Comparison of ENCODE assay signal across 8 mouse cellular contexts in the genomic region with DNA sequence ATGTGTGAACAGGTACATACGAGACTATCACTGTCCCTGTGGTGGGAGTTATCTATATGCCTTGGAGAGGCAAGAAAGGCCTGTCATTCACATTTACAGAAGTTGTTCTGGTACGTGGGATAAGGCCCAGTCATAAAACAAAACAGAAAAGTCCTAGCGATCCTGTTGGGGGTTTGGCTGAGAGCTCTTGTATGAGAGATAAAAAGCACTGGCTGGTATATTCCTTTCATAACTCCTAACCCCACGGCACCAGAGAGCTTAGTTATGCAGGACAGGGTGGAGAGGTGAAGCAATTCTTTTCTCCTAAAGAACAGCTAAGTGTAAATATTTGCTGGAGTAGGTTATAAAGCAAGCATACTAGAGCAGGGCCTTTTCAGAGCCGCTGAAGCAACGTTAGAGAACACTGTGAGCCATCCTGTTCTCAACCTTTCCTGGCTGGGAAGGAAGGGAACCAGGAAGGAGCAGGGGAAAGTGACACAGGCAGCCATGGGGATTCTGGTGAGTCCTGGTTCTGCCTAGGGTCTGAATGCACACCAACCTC. TPM values are rescaled to one million over a fixed set of nuclear protein-coding genes. Genes with fewer than 3 reads are reported as not detected.
DNase-seq lines count a peak whose midpoint lies in the region; ATAC-seq and TF ChIP-seq lines count a peak whose summit lies in the region.

No protein-coding gene starts in this region.

- H3K4me2 ChIP-seq in intestine, embryonic 15.5 days (replicated peaks): peak overlapping the region; percentile 81

- peak overlapping the region; percentile 92 for H3K27ac ChIP-seq in gastrocnemius, adult 2 months
- H3K27ac ChIP-seq in brown adipose tissue, adult 24 weeks (replicated peaks; ENCODE audit: low read depth, low read length): peak overlapping the region; percentile 93
- peak overlapping the region; percentile 86 for H3K27ac ChIP-seq in intestine, embryonic 15.5 days

- H3K9me3 ChIP-seq in intestine, embryonic 15.5 days: no peaks in the 10 kb centered on the region

- H3K27me3 ChIP-seq in intestine, embryonic 15.5 days (replicated peaks): no peaks in the 10 kb centered on the region

- WGBS in intestine, embryonic 15.5 days: 8% methylated on average over 6 of the region's 6 CpGs

- intact Hi-C loops in gastrocnemius, adult 2 months (cut with DNase I): loop anchor here (2.0 to 5.0 kb wide), 2 partner anchors 21 to 37 kb away; no protein-coding TSS in a partner anchor
- intact Hi-C loops in gastrocnemius, postnatal 14 days (cut with DNase I; ENCODE audit: low total_unique reads): no loop called here

- H3K9ac ChIP-seq in intestine, embryonic 15.5 days: peak overlapping the region; percentile 96

- no peak for TF ChIP-seq CTCF in gastrocnemius, adult 2 months (IDR thresholded peaks at IDR 0.05)

- DNase-seq in gastrocnemius, adult 2 months: peak; percentile 14
- no peak for DNase-seq in gastrocnemius, postnatal 14 days
- DNase-seq in ovary, postnatal 14 days (ENCODE audit: low spot score): no peak
- no peak for DNase-seq in left cerebral cortex, adult 18-20 months (ENCODE audit: low spot score in 2 of 2)
- no peak for DNase-seq in right cerebral cortex, adult 2 months (ENCODE audit: low spot score in 2 of 2)

- H3K4me3 ChIP-seq in gastrocnemius, adult 2 months: peak overlapping the region; percentile 85
- peak overlapping the region; percentile 94 for H3K4me3 ChIP-seq in brown adipose tissue, adult 24 weeks (ENCODE audit: insufficient read depth, low read depth, low read length)
- peak overlapping the region; percentile 96 for H3K4me3 ChIP-seq in intestine, embryonic 15.5 days (replicated peaks)

- no peak for ATAC-seq in intestine, embryonic 15.5 days
- ATAC-seq in megakaryocyte-erythroid progenitor cell, adult 5-6 weeks (replicated peaks; ENCODE audit: low FRiP score, low TSS enrichment, poor library complexity, severe bottlenecking): peak; percentile 57

- no peaks in the 10 kb centered on the region for H3K36me3 ChIP-seq in intestine, embryonic 15.5 days

- H3K4me1 ChIP-seq in brown adipose tissue, adult 24 weeks (ENCODE audit: control insufficient read depth, insufficient read depth, insufficient read length, low read length): peaks cover 36% of the 10 kb centered on the region
- peaks cover 31% of the 10 kb centered on the region for H3K4me1 ChIP-seq in intestine, embryonic 15.5 days (replicated peaks)

RNA-seq across cellular contexts. Expression of a gene that starts 2.6 kb away (rescaled TPM):
- total RNA-seq in gastrocnemius, adult 2 months (2021): 10 to 100 TPM; 27.1 to 40.2 TPM
- 10 to 100 TPM; 68.1 to 85.9 TPM for total RNA-seq in gastrocnemius, postnatal 14 days (2021)
- polyA plus RNA-seq in brown adipose tissue, adult 24 weeks (2012; ENCODE audit: insufficient read depth, insufficient read length, missing spikeins): 122 and 135 TPM in 2 replicates
- polyA plus RNA-seq in intestine, embryonic 15.5 days (2015; fragmentation: Nextera tagmentation; extraction: Ambion mirVana): 340 and 361 TPM in 2 replicates
- total RNA-seq in megakaryocyte-erythroid progenitor cell, adult 5-6 weeks (2014; fragmentation: Nextera tagmentation): 93.1 and 106 TPM in 2 replicates
- 41.1 and 51.7 TPM in 2 replicates for total RNA-seq in megakaryocyte-erythroid progenitor cell, adult 5-6 weeks (2017)
- total RNA-seq in left cerebral cortex, adult 18-20 months (2021): 100 to 1,000 TPM; 192 TPM

RNA-seq across cellular contexts. Expression of a gene that starts 22.1 kb away (rescaled TPM):
- total RNA-seq in gastrocnemius, adult 2 months (2021): 100 to 1,000 TPM; 122 to 141 TPM
- 100 to 1,000 TPM; 142 to 147 TPM for total RNA-seq in gastrocnemius, postnatal 14 days (2021)
- 165 and 216 TPM in 2 replicates for polyA plus RNA-seq in brown adipose tissue, adult 24 weeks (2012; ENCODE audit: insufficient read depth, insufficient read length, missing spikeins)
- 359 and 375 TPM in 2 replicates for polyA plus RNA-seq in intestine, embryonic 15.5 days (2015; fragmentation: Nextera tagmentation; extraction: Ambion mirVana)
- total RNA-seq in megakaryocyte-erythroid progenitor cell, adult 5-6 weeks (2014; fragmentation: Nextera tagmentation): 499 and 586 TPM in 2 replicates
- 360 and 454 TPM in 2 replicates for total RNA-seq in megakaryocyte-erythroid progenitor cell, adult 5-6 weeks (2017)
- total RNA-seq in left cerebral cortex, adult 18-20 months (2021): 100 to 1,000 TPM; 196 to 199 TPM

RNA-seq across cellular contexts. Expression of a gene that starts 22.3 kb away (rescaled TPM):
- total RNA-seq in gastrocnemius, adult 2 months (2021): under 1 TPM; 0.25 to 0.33 TPM
- 1 to 10 TPM in 1 of 2 experiments, under 1 TPM in 1; 0.71 to 1.2 TPM for total RNA-seq in gastrocnemius, postnatal 14 days (2021)
- 0.63 and 1.4 TPM in 2 replicates for polyA plus RNA-seq in brown adipose tissue, adult 24 weeks (2012; ENCODE audit: insufficient read depth, insufficient read length, missing spikeins)
- 6.3 and 7.7 TPM in 2 replicates for polyA plus RNA-seq in intestine, embryonic 15.5 days (2015; fragmentation: Nextera tagmentation; extraction: Ambion mirVana)
- 64.1 and 76.8 TPM in 2 replicates for total RNA-seq in megakaryocyte-erythroid progenitor cell, adult 5-6 weeks (2014; fragmentation: Nextera tagmentation)
- 42.6 and 47.9 TPM in 2 replicates for total RNA-seq in megakaryocyte-erythroid progenitor cell, adult 5-6 weeks (2017)
- total RNA-seq in left cerebral cortex, adult 18-20 months (2021): 1 to 10 TPM; 1.0 to 1.7 TPM

Comparison
In these comparisons a context has a peak if more than half of its experiments do, and no peak if none do; other contexts are left out.
1. RNA of a gene that starts 22.3 kb away (total RNA-seq): 42.6 to 76.8 TPM in megakaryocyte-erythroid progenitor cell, adult 5-6 weeks; 1.0 to 1.7 TPM in left cerebral cortex, adult 18-20 months, 0.71 to 1.2 TPM in gastrocnemius, postnatal 14 days and 0.25 to 0.33 TPM in gastrocnemius, adult 2 months; every median in the first group is over 10 times any median in the second.
2. Peak in every context shown above with its lines, with median percentiles within 50 percentile points of each other: H3K27ac ChIP-seq and H3K4me3 ChIP-seq.